Mouse (Mus musculus): ENCODE data around the gene Cdx2.

Cdx2 gene

GRCm38 (mm10) chr5:147294121-147294520 lies 12.9 kb downstream of the Cdx2 start:
- in situ Hi-C loops (cut with MboI, MseI) = loop anchor here in 1 of 2 experiments (25.0 kb wide), 1 partner anchor 1057 kb away; the partner anchor contains the start of gene Cdk8

GRCm38 (mm10) chr5:147293127-147293910 lies 13.8 kb downstream of the Cdx2 start:
- in situ Hi-C loops (cut with MboI, MseI) = loop anchor here in 1 of 2 experiments (25.0 kb wide), 1 partner anchor 1056 kb away; the partner anchor contains the start of gene Cdk8

GRCm38 (mm10) chr5:147292506-147293120 lies 14.5 kb downstream of the Cdx2 start:
- in situ Hi-C loops (cut with MboI, MseI) = loop anchor here in 1 of 2 experiments (25.0 kb wide), 1 partner anchor 1055 kb away; the partner anchor contains the start of gene Cdk8

- in situ Hi-C loops (cut with MboI, MseI) = loop anchor here in 1 of 2 experiments (25.0 kb wide), 1 partner anchor 1055 kb away; the partner anchor contains the start of gene Cdk8
Measured at GRCm38 (mm10) chr5:147291764-147292505, 15.1 kb downstream of the Cdx2 start.

GRCm38 (mm10) chr5:147284365-147284764 lies 22.7 kb downstream of the Cdx2 start:
- in situ Hi-C loops (cut with MboI, MseI) = loop anchor here in 1 of 2 experiments (25.0 kb wide), 1 partner anchor 1047 kb away; the partner anchor contains the start of gene Cdk8

GRCm38 (mm10) chr5:147277547-147277925 lies 29.5 kb downstream of the Cdx2 start:
- in situ Hi-C loops (cut with MboI, MseI) = loop anchor here in 1 of 2 experiments (25.0 kb wide), 1 partner anchor 1040 kb away; the partner anchor contains the start of gene Cdk8

- in situ Hi-C loops (cut with MboI, MseI) = loop anchor here in 1 of 2 experiments (25.0 kb wide), 1 partner anchor 1040 kb away; the partner anchor contains the start of gene Cdk8
Measured at GRCm38 (mm10) chr5:147276701-147277546, 30.1 kb downstream of the Cdx2 start.

GRCm38 (mm10) chr5:147275761-147276160 lies 31.3 kb downstream of the Cdx2 start:
- in situ Hi-C loops (cut with MboI, MseI) = loop anchor here in 1 of 2 experiments (25.0 kb wide), 1 partner anchor 1038 kb away; the partner anchor contains the start of gene Cdk8

- in situ Hi-C loops (cut with MboI, MseI) = loop anchor here in 1 of 2 experiments (25.0 kb wide), 1 partner anchor 1037 kb away; the partner anchor contains the start of gene Cdk8
Measured at GRCm38 (mm10) chr5:147274174-147275141, 32.6 kb downstream of the Cdx2 start.

- in situ Hi-C loops (cut with MboI, MseI) = no loop called here
Measured at GRCm38 (mm10) chr5:147272808-147273345, 34.2 kb downstream of the Cdx2 start.

- in situ Hi-C loops (cut with MboI, MseI) = no loop called here
Measured at GRCm38 (mm10) chr5:147272046-147272807, 34.8 kb downstream of the Cdx2 start.

GRCm38 (mm10) chr5:147270673-147271655 lies 36.1 kb downstream of the Cdx2 start:
- in situ Hi-C loops (cut with MboI, MseI) = no loop called here

GRCm38 (mm10) chr5:147269926-147270672 lies 37.0 kb downstream of the Cdx2 start, which contains the start of gene Pdx1:
Pdx1 (plus strand) TSS chr5:147269959.
- in situ Hi-C loops (cut with MboI, MseI) = no loop called here

GRCm38 (mm10) chr5:147269371-147269770 lies 37.7 kb downstream of the Cdx2 start:
- in situ Hi-C loops (cut with MboI, MseI) = no loop called here

- in situ Hi-C loops (cut with MboI, MseI) = no loop called here
Measured at GRCm38 (mm10) chr5:147268728-147269127, 38.3 kb downstream of the Cdx2 start.

GRCm38 (mm10) chr5:147267434-147267833 lies 39.6 kb downstream of the Cdx2 start:
- in situ Hi-C loops (cut with MboI, MseI) = no loop called here
